Mouse (Mus musculus) liver, embryonic 14.5 days (tissue): ENCODE measurements at regions not wholly inside any gene's neighbourhood (a gene's known extent, or its start where the extent isn't known, plus 50 kb on each side); places are given as distances from the start of the nearest gene placed in this dataset.

Experiments
- CTCF ChIP-seq: IDR thresholded peaks from 2 replicates; pipeline ENCODE4 v1.5.1; 2016; ENCODE audit warnings: antibody characterized with exemption, low read depth, control low read depth
- EP300 ChIP-seq: IDR thresholded peaks from 2 replicates; pipeline ENCODE4 v1.6.1; 2016; ENCODE audit warnings: antibody characterized with exemption, low read depth

- TF ChIP-seq EP300: no peak
- TF ChIP-seq CTCF: no peak
These were observed 317.6 kb upstream of the Rasgrp1 start for GRCm38 (mm10) chr2:117660217-117660924.
